Mouse (Mus musculus) neural tube, embryonic 15.5 days (tissue): ENCODE results near the gene Wdr13. TPM values are rescaled to one million over a fixed set of nuclear protein-coding genes. Genes with fewer than 3 reads are reported as not detected.

Experiments
- ATAC-seq: fragments of 200-750 bp; cut with Nextera tagmentation; 2 replicates; pipeline ENCODE4 v1.8.0; 2017; ENCODE audit warnings: mild to moderate bottlenecking, moderate TSS enrichment, moderate library complexity; ENCODE audit not compliant: low FRiP score
- H3K27ac ChIP-seq: fragments of 300-500 bp; sonication (generic); replicated peaks from 2 replicates; pipeline ENCODE4 v1.5.1; 2015; ENCODE audit warnings: mild to moderate bottlenecking, inconsistent platforms
- H3K27me3 ChIP-seq: fragments of 300-500 bp; sonication (generic); replicated peaks from 2 replicates; pipeline ENCODE4 v1.6.1; 2015; ENCODE audit warnings: inconsistent platforms
- H3K36me3 ChIP-seq: fragments of 300-500 bp; sonication (generic); 2 replicates; pipeline ENCODE4 v1.6.1; 2015; ENCODE audit warnings: inconsistent platforms
- H3K4me1 ChIP-seq: fragments of 300-500 bp; sonication (generic); 2 replicates; pipeline ENCODE4 v1.6.1; 2015; ENCODE audit warnings: inconsistent platforms
- H3K4me2 ChIP-seq: fragments of 300-500 bp; sonication (generic); 2 replicates; pipeline ENCODE4 v1.6.1; 2015; ENCODE audit warnings: inconsistent platforms, mild to moderate bottlenecking, moderate library complexity
- H3K4me3 ChIP-seq: fragments of 300-500 bp; sonication (generic); replicated peaks from 2 replicates; pipeline ENCODE4 v1.5.1; 2015; ENCODE audit warnings: mild to moderate bottlenecking, inconsistent platforms
- H3K9ac ChIP-seq: fragments of 300-500 bp; sonication (generic); replicated peaks from 2 replicates; pipeline ENCODE4 v1.6.1; 2015; ENCODE audit warnings: mild to moderate bottlenecking, inconsistent platforms
- H3K9me3 ChIP-seq: fragments of 300-500 bp; sonication (generic); replicated peaks from 2 replicates; pipeline ENCODE4 v1.6.1; 2016; ENCODE audit warnings: inconsistent platforms
- WGBS: fragments of 180-500 bp; shearing (Covaris S2); methylation state at CpG from one replicate; pipeline ENCODE4 v1.1.7; 2015; ENCODE audit warnings: mixed read lengths; 5-methylcytosine and 5-hydroxymethylcytosine counted together
- polyA plus RNA-seq: library from polyadenylated mRNA; unstranded; fragments of >200 nt; fragmentation: Nextera tagmentation; extraction: Ambion mirVana; gene quantifications from 2 replicates; pipeline ENCODE4 v1.2.1, GENCODE M21; 2015

Wdr13 gene
- polyA plus RNA-seq, result 56.2 and 64.9 TPM in 2 replicates

- H3K4me3 ChIP-seq, result peak within 1 kb of the TSS; percentile 55
- H3K4me2 ChIP-seq, result peak within 1 kb of the TSS; percentile 55
- H3K9ac ChIP-seq, result peak within 1 kb of the TSS; percentile 60
- H3K27ac ChIP-seq, result peak within 1 kb of the TSS; percentile 97
- ATAC-seq, result peak; percentile 93
- H3K4me1 ChIP-seq, result peaks cover 5% of the 10 kb centered on the region
- no peaks in the 10 kb centered on the region for H3K9me3 ChIP-seq
- WGBS, result 15% methylated on average over 39 of the region's 40 CpGs
- H3K27me3 ChIP-seq, result no peaks in the 10 kb centered on the region
- H3K36me3 ChIP-seq, result peaks cover 12% of the 10 kb centered on the region; the same call in 1 of the 2 replicates
These were observed at the start of gene Wdr13 for GRCm38 (mm10) chrX:8132017-8132976. Gene Wdr13 (minus strand): TSS chrX:8132892.

- 85% methylated on average over 5 of the region's 5 CpGs for WGBS
- no peaks in the 10 kb centered on the region for H3K9me3 ChIP-seq
- H3K36me3 ChIP-seq, result no peaks in the 10 kb centered on the region
- peaks cover 4% of the 10 kb centered on the region for H3K4me1 ChIP-seq
- no peak overlapping the region for H3K4me3 ChIP-seq
- no peak overlapping the region for H3K27ac ChIP-seq
- H3K4me2 ChIP-seq, result no peak overlapping the region
- no peak overlapping the region for H3K9ac ChIP-seq
- ATAC-seq, result no peak
- no peaks in the 10 kb centered on the region for H3K27me3 ChIP-seq
These were observed 47.0 kb upstream of the Wdr13 start for GRCm38 (mm10) chrX:8179646-8180045.

DNA sequence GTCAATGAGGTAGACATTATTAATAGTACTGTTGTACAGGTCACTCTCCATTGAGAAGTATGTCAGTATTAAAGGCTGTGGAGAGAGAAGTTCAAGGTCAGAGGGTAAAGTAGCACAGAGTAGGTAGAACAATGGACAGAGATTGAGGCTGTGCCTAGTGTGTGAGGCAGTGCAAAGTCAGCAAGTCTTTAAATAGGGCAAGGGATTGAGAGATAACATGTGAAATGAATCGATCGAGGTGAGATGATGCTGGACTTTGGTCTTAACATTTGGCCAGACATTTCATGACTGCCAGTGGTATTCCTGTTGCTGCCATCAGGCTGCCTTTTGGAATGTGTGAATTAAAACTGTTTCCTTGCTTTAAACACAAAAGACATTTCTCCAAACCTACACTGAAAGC is 46.2 kb upstream of the Wdr13 start:
- Histone ChIP-seq H3K27ac (no peak overlapping the region), H3K27me3 (no peaks in the 10 kb centered on the region), H3K36me3 (no peaks in the 10 kb centered on the region), H3K4me2 (no peak overlapping the region), H3K9me3 (no peaks in the 10 kb centered on the region), H3K9ac (no peak overlapping the region), H3K4me1 (peaks cover 6% of the 10 kb centered on the region), H3K4me3 (no peak overlapping the region)
- no peak for ATAC-seq
- 98% methylated on average over 2 of the region's 2 CpGs for WGBS

DNA sequence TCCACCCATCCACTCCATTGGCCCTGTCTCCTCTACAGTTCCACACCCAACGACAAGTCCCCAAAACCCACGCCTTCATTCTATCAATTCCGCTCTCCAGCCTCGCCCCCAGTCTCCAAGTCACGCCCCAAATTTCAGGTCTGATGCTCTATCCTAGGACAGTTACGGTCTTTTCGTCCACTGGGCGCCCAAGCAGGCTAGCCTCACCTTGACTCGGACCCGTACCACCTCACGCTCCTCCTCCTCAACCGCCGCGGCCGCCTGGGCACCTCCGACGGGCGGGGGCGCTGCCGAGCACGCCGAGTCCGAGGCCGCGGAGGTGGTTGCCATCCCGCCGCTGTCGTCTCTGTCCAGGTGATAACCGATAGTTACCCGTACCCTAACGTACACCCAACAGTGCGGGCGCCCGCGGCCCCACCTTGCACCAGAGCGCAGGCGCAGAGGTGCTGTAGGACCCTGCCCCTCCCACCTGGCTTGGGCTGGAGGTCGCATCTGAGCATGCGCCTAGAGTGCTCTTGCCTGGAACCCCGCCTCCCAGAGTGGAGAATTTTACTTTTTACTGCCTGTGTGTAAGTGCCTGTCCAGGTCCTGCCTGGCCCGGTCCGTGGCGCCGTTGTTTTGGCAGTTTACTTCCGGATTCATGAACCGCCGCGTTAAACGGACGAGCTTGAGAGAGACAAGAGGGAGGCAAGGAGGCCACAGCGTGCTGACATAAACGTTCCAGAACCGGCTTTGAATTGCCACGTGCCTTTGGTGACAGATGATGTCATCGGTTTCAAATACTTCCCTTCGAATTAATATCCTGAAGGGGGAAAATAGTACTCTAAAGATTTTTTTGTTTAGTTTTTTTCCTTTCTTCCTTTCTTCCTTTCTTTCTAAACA is 43.1 kb upstream of the Wdr13 start, which contains the start of gene Tbc1d25:
Gene Tbc1d25, minus strand, starts transcription at position 678 of the 882 bp plus-strand sequence.
- peak; percentile 96 for ATAC-seq
- H3K4me3 ChIP-seq, result peak within 1 kb of the TSS; percentile 58
- peaks cover 6% of the 10 kb centered on the region for H3K4me1 ChIP-seq
- no peaks in the 10 kb centered on the region for H3K9me3 ChIP-seq
- H3K4me2 ChIP-seq, result peak within 1 kb of the TSS; percentile 58
- H3K27ac ChIP-seq, result peak within 1 kb of the TSS; percentile 60
- 0 out of 2 replicates have a peak, but pooled peaks cover under 1% of the 10 kb centered on the region for H3K36me3 ChIP-seq
- WGBS, result 13% methylated on average over 55 of the region's 56 CpGs
- H3K27me3 ChIP-seq, result no peaks in the 10 kb centered on the region
- peak within 1 kb of the TSS; percentile 63 for H3K9ac ChIP-seq

- H3K9ac ChIP-seq, result peak overlapping the region; percentile 63
- peak overlapping the region; percentile 58 for H3K4me2 ChIP-seq
- no peak; the same call in 1 of the 2 replicates for ATAC-seq
- no peaks in the 10 kb centered on the region for H3K27me3 ChIP-seq
- peaks cover 6% of the 10 kb centered on the region for H3K4me1 ChIP-seq
- H3K36me3 ChIP-seq, result peaks cover 5% of the 10 kb centered on the region
- 16% methylated on average over 4 of the region's 4 CpGs for WGBS
- no peak overlapping the region for H3K27ac ChIP-seq
- H3K4me3 ChIP-seq, result peak overlapping the region; percentile 58
- H3K9me3 ChIP-seq, result no peaks in the 10 kb centered on the region
These were observed 42.4 kb upstream of the Wdr13 start for GRCm38 (mm10) chrX:8175169-8175503.

- Histone ChIP-seq H3K9me3 (no peaks in the 10 kb centered on the region), H3K36me3 (peaks cover 9% of the 10 kb centered on the region), H3K4me3 (no peak overlapping the region), H3K9ac (no peak overlapping the region), H3K4me2 (no peak overlapping the region), H3K27me3 (no peaks in the 10 kb centered on the region), H3K27ac (no peak overlapping the region), H3K4me1 (no peaks in the 10 kb centered on the region)
- 89% methylated on average over 8 of the region's 10 CpGs for WGBS
- ATAC-seq, result no peak
These were observed 35.3 kb upstream of the Wdr13 start for GRCm38 (mm10) chrX:8167716-8168647.

- Histone ChIP-seq H3K9me3 (no peaks in the 10 kb centered on the region), H3K9ac (no peak overlapping the region), H3K27ac (no peak overlapping the region), H3K4me3 (no peak overlapping the region), H3K27me3 (no peaks in the 10 kb centered on the region), H3K4me1 (no peaks in the 10 kb centered on the region), H3K36me3 (peaks cover 5% of the 10 kb centered on the region; the same call in 1 of the 2 replicates), H3K4me2 (no peak overlapping the region)
- WGBS, result 90% methylated on average over 4 of the region's 4 CpGs
- no peak for ATAC-seq
These were observed 31.8 kb upstream of the Wdr13 start for GRCm38 (mm10) chrX:8164471-8164870.

DNA sequence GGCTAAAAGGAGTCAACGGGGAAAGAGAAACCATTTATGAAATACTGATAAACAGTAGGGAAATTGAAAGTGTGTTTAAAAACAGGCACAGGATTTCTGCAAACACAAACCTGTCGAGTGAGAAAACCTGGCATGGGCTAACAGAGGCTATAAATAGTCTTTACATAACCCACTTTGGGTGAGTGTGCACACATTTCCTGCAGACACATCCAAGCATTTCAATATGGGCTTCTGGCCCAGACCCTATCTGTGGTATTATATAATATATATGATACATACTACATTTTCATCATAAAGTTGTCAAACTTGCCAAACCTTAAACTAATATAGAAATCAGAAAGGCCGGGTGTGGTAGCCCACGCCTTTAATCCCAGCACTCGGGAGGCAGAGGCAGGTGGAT is 30.4 kb upstream of the Wdr13 start:
- no peak overlapping the region for H3K4me3 ChIP-seq
- H3K9me3 ChIP-seq, result no peaks in the 10 kb centered on the region
- no peak overlapping the region for H3K9ac ChIP-seq
- 92% methylated on average over 5 of the region's 5 CpGs for WGBS
- no peak overlapping the region for H3K4me2 ChIP-seq
- no peaks in the 10 kb centered on the region for H3K27me3 ChIP-seq
- H3K4me1 ChIP-seq, result no peaks in the 10 kb centered on the region
- H3K27ac ChIP-seq, result no peak overlapping the region
- no peak for ATAC-seq
- H3K36me3 ChIP-seq, result peaks cover 8% of the 10 kb centered on the region; the same call in 1 of the 2 replicates

DNA sequence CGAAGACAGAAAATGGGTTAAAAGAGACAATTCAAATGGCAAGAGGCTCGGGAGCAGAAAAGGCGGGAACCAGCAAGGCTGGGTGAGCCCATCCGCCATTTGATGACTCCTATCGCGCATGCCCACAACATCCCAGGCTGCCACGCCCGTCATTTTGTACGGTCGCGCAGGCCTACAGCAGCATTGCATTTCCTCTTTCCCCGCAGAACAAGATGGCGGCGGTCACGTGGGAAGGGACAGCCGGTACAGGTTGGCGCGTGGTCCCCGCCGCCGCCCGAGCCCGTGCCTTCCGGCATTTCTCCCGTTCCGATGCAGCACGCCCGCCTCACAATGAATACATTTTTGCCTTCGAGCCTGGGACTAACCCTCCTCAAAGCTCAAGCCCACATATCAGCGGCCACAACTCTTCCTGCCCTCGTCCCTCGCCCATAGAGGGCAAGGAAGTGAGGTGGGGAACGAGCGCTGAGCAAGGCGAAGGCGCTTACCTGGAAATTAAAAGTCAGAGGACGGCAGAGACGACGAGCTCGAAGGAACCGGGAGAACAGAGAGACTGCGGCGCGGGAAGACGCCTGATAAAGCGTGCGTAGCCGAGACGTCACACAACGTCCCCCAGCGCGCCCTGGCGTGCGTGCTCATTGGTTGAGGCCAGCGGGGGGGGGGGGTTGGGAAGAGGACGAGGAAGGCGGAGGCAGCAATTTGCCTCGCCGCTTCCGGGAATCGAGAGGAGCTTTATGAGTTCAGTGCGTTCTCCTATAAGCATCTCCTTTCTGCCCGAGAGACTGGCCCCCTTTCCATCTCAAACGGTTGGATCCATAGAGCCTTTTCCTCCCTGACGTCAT is 12.7 kb upstream of the Wdr13 start, which contains the start of gene Rbm3:
Gene Rbm3, minus strand, starts transcription at position 728 of the 839 bp plus-strand sequence.
- peak; percentile 97 for ATAC-seq

DNA sequence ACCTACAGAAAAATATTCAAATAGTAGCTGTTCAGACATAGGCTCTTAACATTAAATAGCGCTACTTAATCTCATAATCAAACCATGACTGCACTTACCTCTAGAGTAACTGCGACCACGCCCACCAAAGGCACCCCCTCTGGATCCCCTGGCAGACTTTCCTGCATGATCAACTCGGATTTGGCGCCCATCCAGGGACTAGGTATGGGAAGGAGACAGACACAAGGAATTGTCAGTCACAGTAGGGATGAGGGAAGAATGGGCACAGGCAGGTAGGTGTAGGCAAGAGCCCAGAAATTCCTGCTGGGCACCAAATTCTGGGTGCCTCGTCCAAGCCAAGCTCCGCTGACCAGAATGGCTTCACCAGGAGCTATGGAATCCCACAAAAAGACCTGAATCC is 11.1 kb upstream of the Wdr13 start:
- no peak for ATAC-seq

More for the DNA sequence above, 12.7 kb upstream of the Wdr13 start, which contains the start of gene Rbm3:
- Histone ChIP-seq H3K27ac (peak within 1 kb of the TSS; percentile 97), H3K4me2 (peak within 1 kb of the TSS; percentile 66), H3K9me3 (no peaks in the 10 kb centered on the region), H3K9ac (peak within 1 kb of the TSS; percentile 71), H3K4me1 (peaks cover 13% of the 10 kb centered on the region), H3K4me3 (peak within 1 kb of the TSS; percentile 61), H3K36me3 (peaks cover 21% of the 10 kb centered on the region), H3K27me3 (no peaks in the 10 kb centered on the region)
- 31% methylated on average over 47 of the region's 65 CpGs for WGBS

More for the DNA sequence above, 11.1 kb upstream of the Wdr13 start:
- Histone ChIP-seq H3K27me3 (no peaks in the 10 kb centered on the region), H3K4me3 (peak overlapping the region; percentile 61), H3K4me2 (peak overlapping the region; percentile 66), H3K4me1 (peaks cover 13% of the 10 kb centered on the region), H3K36me3 (peaks cover 22% of the 10 kb centered on the region), H3K9ac (no peak overlapping the region), H3K27ac (no peak overlapping the region), H3K9me3 (no peaks in the 10 kb centered on the region)
- WGBS, result 76% methylated on average over 7 of the region's 7 CpGs
